Mouse (Mus musculus): ENCODE results near the gene Oit3. TPM values are rescaled to one million over a fixed set of nuclear protein-coding genes. Genes with fewer than 3 reads are reported as not detected.

The Oit3 gene
- polyA plus RNA-seq, 1 experiment from 2014 or later = 26.8 TPM

GRCm38 (mm10) chr10:59470451-59470850, 28.9 kb upstream of the Oit3 start:
- ATAC-seq (no peak), DNase-seq (no peak)
- TF ChIP-seq EP300 (IDR thresholded peaks at IDR 0.05; ENCODE audit: low read depth) = no peak
- TF ChIP-seq CTCF (IDR thresholded peaks at IDR 0.05; ENCODE audit: low read depth) = no peak
- H3K27ac ChIP-seq (ENCODE audit: low read depth) = no peak overlapping the region
- H3K4me1 ChIP-seq (ENCODE audit: insufficient read depth) = no peaks in the 10 kb centered on the region
- H3K4me3 ChIP-seq (ENCODE audit: low read depth, low read length) = no peak overlapping the region
- H3K36me3 ChIP-seq (replicated peaks; ENCODE audit: insufficient read depth, low read length) = peaks cover 10% of the 10 kb centered on the region
- H3K9ac ChIP-seq (replicated peaks) = no peak overlapping the region
- 73% methylated on average over 5 of the region's 5 CpGs for WGBS (ENCODE audit: insufficient replicate concordance)
- H3K9me3 ChIP-seq (ENCODE audit: low read length) = no peaks in the 10 kb centered on the region
- no peaks in the 10 kb centered on the region for H3K27me3 ChIP-seq (ENCODE audit: insufficient read depth, low read length)
- H3K4me2 ChIP-seq (ENCODE audit: low read depth, low read length) = no peak overlapping the region

- no peak for ATAC-seq
Measured at GRCm38 (mm10) chr10:59467297-59467696, 25.7 kb upstream of the Oit3 start.

GRCm38 (mm10) chr10:59466626-59467025, 25.0 kb upstream of the Oit3 start:
- H3K27ac ChIP-seq (ENCODE audit: low read depth) = no peak overlapping the region
- ATAC-seq (no peak), DNase-seq (no peak)
- TF ChIP-seq EP300 (IDR thresholded peaks at IDR 0.05; ENCODE audit: low read depth) = no peak
- TF ChIP-seq CTCF (IDR thresholded peaks at IDR 0.05; ENCODE audit: low read depth) = no peak
- no peak overlapping the region for H3K4me3 ChIP-seq (ENCODE audit: low read depth, low read length)
- H3K4me1 ChIP-seq (ENCODE audit: insufficient read depth) = no peaks in the 10 kb centered on the region
- peaks cover 19% of the 10 kb centered on the region for H3K36me3 ChIP-seq (replicated peaks; ENCODE audit: insufficient read depth, low read length)
- H3K27me3 ChIP-seq (ENCODE audit: insufficient read depth, low read length) = no peaks in the 10 kb centered on the region
- WGBS (ENCODE audit: insufficient replicate concordance) = 88% methylated on average over 4 of the region's 4 CpGs
- H3K9me3 ChIP-seq (ENCODE audit: low read length) = no peaks in the 10 kb centered on the region
- H3K9ac ChIP-seq (replicated peaks) = no peak overlapping the region
- H3K4me2 ChIP-seq (ENCODE audit: low read depth, low read length) = no peak overlapping the region

More at GRCm38 (mm10) chr10:59467297-59467696, 25.7 kb upstream of the Oit3 start:
- Histone ChIP-seq H3K4me3 (ENCODE audit: low read depth, low read length) (no peak overlapping the region), H3K9me3 (ENCODE audit: low read length) (no peaks in the 10 kb centered on the region), H3K9ac (replicated peaks) (no peak overlapping the region), H3K36me3 (replicated peaks; ENCODE audit: insufficient read depth, low read length) (peaks cover 18% of the 10 kb centered on the region), H3K27ac (ENCODE audit: low read depth) (no peak overlapping the region), H3K4me2 (ENCODE audit: low read depth, low read length) (no peak overlapping the region), H3K27me3 (ENCODE audit: insufficient read depth, low read length) (no peaks in the 10 kb centered on the region), H3K4me1 (ENCODE audit: insufficient read depth) (no peaks in the 10 kb centered on the region)
- TF ChIP-seq EP300 (IDR thresholded peaks at IDR 0.05; ENCODE audit: low read depth) = no peak
- TF ChIP-seq CTCF (IDR thresholded peaks at IDR 0.05; ENCODE audit: low read depth) = no peak
- WGBS (ENCODE audit: insufficient replicate concordance) = 81% methylated on average over 12 of the region's 12 CpGs
- DNase-seq = no peak

- Histone ChIP-seq H3K27me3 (ENCODE audit: insufficient read depth, low read length) (no peaks in the 10 kb centered on the region), H3K9ac (replicated peaks) (no peak overlapping the region), H3K4me3 (ENCODE audit: low read depth, low read length) (no peak overlapping the region), H3K4me1 (ENCODE audit: insufficient read depth) (no peaks in the 10 kb centered on the region), H3K9me3 (ENCODE audit: low read length) (no peaks in the 10 kb centered on the region), H3K27ac (ENCODE audit: low read depth) (no peak overlapping the region; the same call in 1 of the 2 replicates), H3K36me3 (replicated peaks; ENCODE audit: insufficient read depth, low read length) (peaks cover 19% of the 10 kb centered on the region), H3K4me2 (ENCODE audit: low read depth, low read length) (no peak overlapping the region)
- no peak for ATAC-seq
- TF ChIP-seq EP300 (IDR thresholded peaks at IDR 0.05; ENCODE audit: low read depth) (no peak), CTCF (IDR thresholded peaks at IDR 0.05; ENCODE audit: low read depth) (no peak)
- no peak for DNase-seq
- 65% methylated on average over 3 of the region's 3 CpGs for WGBS (ENCODE audit: insufficient replicate concordance)
Measured at GRCm38 (mm10) chr10:59465546-59465945, 24.0 kb upstream of the Oit3 start.

GRCm38 (mm10) chr10:59462307-59462706, 20.7 kb upstream of the Oit3 start:
- WGBS (ENCODE audit: insufficient replicate concordance) = 91% methylated on average over 6 of the region's 6 CpGs
- DNase-seq = no peak
- Histone ChIP-seq H3K4me2 (ENCODE audit: low read depth, low read length) (no peak overlapping the region), H3K4me3 (ENCODE audit: low read depth, low read length) (no peak overlapping the region), H3K9ac (replicated peaks) (no peak overlapping the region), H3K27ac (ENCODE audit: low read depth) (no peak overlapping the region), H3K36me3 (replicated peaks; ENCODE audit: insufficient read depth, low read length) (peaks cover 19% of the 10 kb centered on the region), H3K27me3 (ENCODE audit: insufficient read depth, low read length) (no peaks in the 10 kb centered on the region), H3K9me3 (ENCODE audit: low read length) (no peaks in the 10 kb centered on the region), H3K4me1 (ENCODE audit: insufficient read depth) (no peaks in the 10 kb centered on the region)
- ATAC-seq = no peak
- TF ChIP-seq EP300 (IDR thresholded peaks at IDR 0.05; ENCODE audit: low read depth) (no peak), CTCF (IDR thresholded peaks at IDR 0.05; ENCODE audit: low read depth) (no peak)

GRCm38 (mm10) chr10:59459767-59460166, 18.2 kb upstream of the Oit3 start:
- H3K27me3 ChIP-seq (ENCODE audit: insufficient read depth, low read length) = no peaks in the 10 kb centered on the region
- no peak overlapping the region for H3K4me2 ChIP-seq (ENCODE audit: low read depth, low read length)
- no peak for ATAC-seq
- H3K9me3 ChIP-seq (ENCODE audit: low read length) = no peaks in the 10 kb centered on the region
- no peak for TF ChIP-seq CTCF (IDR thresholded peaks at IDR 0.05; ENCODE audit: low read depth)
- no peak for TF ChIP-seq EP300 (IDR thresholded peaks at IDR 0.05; ENCODE audit: low read depth)
- DNase-seq = no peak
- H3K36me3 ChIP-seq (replicated peaks; ENCODE audit: insufficient read depth, low read length) = peaks cover 5% of the 10 kb centered on the region; the same call in 1 of the 2 replicates
- H3K4me3 ChIP-seq (ENCODE audit: low read depth, low read length) = no peak overlapping the region
- no peak overlapping the region for H3K27ac ChIP-seq (ENCODE audit: low read depth)
- WGBS (ENCODE audit: insufficient replicate concordance) = 89% methylated on average over 12 of the region's 12 CpGs
- H3K4me1 ChIP-seq (ENCODE audit: insufficient read depth) = no peaks in the 10 kb centered on the region
- H3K9ac ChIP-seq (replicated peaks) = no peak overlapping the region

- no peak overlapping the region for H3K9ac ChIP-seq (replicated peaks)
- no peak overlapping the region for H3K4me2 ChIP-seq (ENCODE audit: low read depth, low read length)
- ATAC-seq (no peak), DNase-seq (no peak)
- H3K4me3 ChIP-seq (ENCODE audit: low read depth, low read length) = no peak overlapping the region
- no peak overlapping the region for H3K27ac ChIP-seq (ENCODE audit: low read depth)
- TF ChIP-seq CTCF (IDR thresholded peaks at IDR 0.05; ENCODE audit: low read depth) (no peak), EP300 (IDR thresholded peaks at IDR 0.05; ENCODE audit: low read depth) (no peak)
- peaks cover 9% of the 10 kb centered on the region for H3K36me3 ChIP-seq (replicated peaks; ENCODE audit: insufficient read depth, low read length)
- no peaks in the 10 kb centered on the region for H3K4me1 ChIP-seq (ENCODE audit: insufficient read depth)
- no peaks in the 10 kb centered on the region for H3K9me3 ChIP-seq (ENCODE audit: low read length)
- WGBS (ENCODE audit: insufficient replicate concordance) = 88% methylated on average over 15 of the region's 15 CpGs
- H3K27me3 ChIP-seq (ENCODE audit: insufficient read depth, low read length) = no peaks in the 10 kb centered on the region
Measured at GRCm38 (mm10) chr10:59454631-59455030, 13.1 kb upstream of the Oit3 start.

Data from liver, postnatal 0 days (tissue).